Mouse (Mus musculus) forelimb bud, embryonic 11.5 days (tissue): ENCODE data around the gene Ttc16.
A peak's percentile ranks its signal among the peaks of the same experiment; 100 is the strongest.

Experiments
- DNase-seq: peaks from one replicate; pipeline ENCODE4 v3.0.0-alpha.2; 2012; ENCODE audit warnings: low read depth, low spot score

Ttc16 gene

DNA sequence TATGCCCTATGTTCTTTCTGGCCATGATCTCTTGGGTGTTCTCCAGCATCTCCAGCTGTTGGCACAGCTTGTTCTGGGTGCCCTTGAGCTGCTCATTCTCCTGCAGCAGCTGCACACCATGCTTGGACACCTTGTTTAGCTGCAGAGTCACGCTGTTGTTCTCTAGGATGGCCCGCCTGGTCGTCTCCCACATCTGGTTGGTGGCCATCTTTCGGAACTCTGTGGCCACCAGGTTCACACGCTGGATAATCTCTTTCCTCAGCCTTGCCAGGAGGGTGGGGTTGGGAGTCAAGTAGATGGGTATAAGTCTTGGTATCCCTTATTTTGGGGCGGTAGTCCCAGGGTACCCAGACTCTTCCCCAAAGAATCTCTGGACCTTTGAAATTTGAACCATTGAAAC, 4.3 kb upstream of the Ttc16 start:
- DNase-seq, result no peak

DNA sequence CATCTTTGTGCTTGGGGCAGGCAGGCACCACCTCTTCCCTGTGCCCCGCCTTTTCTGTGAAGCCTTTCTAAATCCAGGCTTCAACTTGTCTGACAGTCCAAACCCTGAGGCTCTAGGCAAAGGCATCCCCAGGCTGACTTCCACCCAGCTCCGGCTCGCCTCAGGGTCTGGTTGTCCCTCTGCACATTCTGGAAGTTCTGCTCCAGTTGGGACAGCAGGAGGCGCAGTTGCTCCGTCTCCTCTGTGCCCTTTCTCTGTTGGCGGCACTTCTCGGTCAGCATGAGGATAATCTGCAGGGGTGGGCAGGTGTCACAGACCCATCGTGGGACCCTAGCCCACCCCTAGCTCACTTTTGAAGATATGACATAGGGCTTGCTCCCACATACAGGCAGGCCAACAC, 3.7 kb upstream of the Ttc16 start:
- DNase-seq, result peak; percentile 61

DNA sequence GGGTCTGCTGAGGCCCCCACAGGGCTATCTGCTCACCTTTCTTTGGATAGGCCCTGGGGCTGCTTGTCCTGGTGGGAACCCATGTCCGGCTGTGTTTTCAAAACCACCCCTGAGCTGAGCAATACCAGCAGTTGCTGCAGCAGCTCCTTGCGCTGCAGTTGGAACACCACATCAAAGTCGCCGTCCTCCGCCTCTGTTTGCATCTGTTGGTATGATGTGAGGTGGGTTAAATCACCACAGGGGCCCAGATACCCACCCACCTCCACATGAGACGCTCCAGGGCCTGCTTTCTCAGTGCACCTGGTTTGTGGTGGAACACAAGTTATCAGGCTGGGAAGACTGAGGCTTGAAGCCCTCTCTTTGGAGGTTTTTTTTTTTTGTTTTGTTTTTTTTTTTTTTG, 2.6 kb upstream of the Ttc16 start:
- no peak for DNase-seq

DNA sequence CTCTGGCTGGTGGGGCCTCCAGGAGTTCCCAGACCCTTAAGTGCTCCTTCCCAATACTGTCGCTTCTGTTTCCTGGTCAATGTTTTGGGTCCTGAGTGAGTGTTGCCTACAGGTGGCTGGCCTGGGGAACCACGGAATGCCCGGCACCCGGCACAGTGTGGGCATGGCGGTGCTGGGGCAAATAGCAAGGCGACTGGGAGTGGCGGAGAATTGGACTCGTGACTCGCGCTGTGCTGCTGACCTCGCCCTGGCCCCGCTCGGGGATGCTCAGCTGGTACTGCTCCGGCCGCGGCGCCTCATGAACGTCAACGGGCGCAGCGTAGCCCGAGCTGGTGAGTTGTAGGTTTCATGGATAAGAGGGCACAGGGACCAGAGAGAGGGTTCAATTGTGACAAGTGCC, 759 bp upstream of the Ttc16 start:
- no peak for DNase-seq

DNA sequence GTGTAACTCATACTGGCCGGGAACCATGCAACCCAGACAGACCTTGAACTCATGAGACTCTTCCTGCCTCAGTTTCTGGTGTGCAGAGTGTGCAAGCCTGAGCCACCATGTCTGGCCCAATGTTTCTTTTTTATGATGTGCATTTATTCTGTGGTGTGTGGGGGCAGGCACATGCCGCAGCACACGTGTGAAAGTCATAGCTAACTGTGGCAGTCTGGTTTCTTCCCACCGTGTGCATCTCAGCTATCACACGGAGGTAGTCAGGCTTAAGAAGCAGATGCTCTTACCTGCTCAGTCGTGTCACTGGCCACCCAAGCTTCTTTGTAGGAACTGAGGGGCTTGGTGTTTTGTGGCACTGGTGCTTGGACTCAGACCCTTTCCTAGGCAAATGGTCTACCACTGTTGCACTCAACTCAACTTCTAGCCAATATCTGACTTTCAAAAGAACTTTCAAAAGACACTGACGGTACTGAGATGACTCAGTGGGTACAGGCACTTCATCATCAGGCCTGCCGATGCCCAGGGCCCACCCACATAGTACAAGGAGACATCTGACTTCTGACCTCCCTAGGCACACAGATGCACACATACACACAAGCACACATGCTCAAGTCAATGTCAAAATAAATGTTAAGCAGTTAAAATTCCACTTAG, 2.7 kb downstream of the Ttc16 start:
- no peak for DNase-seq

DNA sequence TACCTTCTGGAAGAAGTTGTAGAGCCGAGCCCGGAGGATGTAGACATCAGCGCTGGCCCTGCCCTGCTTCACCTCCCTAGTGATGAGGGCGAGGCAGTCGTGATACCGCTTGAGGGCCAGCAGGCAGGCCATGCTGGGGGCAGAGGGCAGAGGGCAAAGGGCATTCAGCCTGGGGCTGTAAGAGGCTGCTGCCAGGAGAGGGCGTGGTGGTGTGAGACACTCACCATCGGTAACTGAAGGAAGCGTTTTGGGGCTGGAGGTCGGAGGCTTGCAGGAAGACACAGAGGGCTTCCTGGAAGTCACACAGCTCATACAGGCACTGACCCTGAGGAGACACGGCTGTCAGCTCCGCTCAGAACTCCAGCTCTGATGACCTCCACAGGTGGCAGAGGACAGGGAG, 3.5 kb downstream of the Ttc16 start:
- no peak for DNase-seq

DNA sequence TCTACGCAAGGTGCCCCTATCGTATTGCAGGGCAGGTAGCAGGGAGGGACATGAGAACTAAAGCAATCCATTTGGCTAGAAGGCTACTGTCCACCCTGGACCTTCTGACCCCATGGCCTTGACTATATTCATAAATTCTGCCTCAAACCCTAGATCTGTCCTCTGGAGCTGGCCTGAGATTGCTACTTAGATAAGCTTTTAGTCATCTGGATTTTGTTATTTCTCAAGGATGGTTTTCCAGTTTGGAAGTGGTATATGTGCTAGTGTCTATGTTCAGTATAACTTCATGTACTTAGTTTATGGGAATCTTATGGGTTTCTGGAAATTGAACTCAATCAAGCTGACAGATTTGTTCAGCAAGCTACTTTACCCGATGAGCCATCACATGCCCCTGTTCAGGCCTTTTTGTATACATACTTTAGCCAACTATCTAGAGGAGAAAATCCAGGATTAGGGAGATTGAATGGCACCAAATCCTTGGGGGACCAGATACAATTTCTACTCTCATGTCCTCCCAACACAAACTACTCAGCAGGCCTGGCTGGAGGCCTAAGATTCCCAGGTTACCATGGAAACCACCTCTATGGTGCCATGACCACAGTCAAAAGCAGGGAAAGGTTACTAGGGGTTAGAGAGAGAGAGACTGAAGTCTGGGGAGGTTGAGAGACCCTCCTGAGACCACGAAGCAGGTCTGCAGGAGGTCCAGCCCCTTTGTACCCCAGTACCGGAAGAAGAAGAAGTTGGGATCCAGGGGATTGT, 5.9 kb downstream of the Ttc16 start:
- no peak for DNase-seq

DNA sequence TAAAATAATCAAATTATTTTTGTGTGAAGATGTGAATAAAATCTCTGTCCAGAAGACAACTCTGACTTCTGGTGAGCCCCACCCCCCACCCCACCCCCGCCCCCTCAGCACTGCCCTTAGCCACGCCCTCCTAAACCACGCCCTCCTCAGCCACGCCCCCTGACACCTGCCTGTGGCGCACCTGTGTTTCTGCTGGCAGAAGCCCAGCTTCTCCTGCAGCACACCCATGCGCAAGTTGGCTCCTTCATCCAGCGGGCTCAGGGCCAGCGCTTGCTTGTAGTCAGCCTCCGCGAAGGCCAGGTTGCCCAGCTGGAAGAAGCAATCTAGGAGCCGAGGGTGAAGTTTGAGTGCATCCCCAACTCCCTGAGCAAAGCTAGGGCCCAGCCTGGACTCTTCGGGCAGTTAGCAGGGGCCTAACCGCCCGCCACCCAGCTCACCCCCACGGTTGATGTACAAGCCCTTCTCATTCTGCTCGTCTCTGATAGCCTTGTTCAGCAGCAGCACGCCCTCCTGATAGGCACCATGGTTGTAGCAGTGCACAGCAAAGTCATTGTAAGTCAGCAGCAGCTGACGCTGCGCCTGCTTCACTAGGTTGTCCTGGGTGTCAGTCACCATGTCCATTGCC, 6.7 kb downstream of the Ttc16 start:
- no peak for DNase-seq

DNA sequence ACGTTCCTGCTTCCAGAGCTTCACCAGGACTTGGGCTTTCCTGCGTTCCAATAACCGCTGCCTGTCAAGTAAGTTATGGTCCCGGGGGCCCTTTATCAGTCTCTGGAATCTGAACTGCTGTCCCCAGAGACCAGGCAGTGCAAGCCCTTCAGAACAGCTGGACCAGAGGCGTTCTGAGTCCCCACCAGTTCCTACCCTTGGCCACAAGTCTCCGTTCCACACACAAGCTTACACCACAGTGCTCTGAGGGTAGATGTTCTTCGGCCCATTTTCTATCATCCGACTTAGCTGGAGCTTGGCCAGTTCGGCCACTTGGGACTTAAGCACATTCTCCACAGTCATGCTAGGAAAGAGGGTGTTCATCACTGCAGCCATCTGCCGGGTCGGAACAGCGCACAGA, 8.2 kb downstream of the Ttc16 start:
- DNase-seq, result no peak

DNA sequence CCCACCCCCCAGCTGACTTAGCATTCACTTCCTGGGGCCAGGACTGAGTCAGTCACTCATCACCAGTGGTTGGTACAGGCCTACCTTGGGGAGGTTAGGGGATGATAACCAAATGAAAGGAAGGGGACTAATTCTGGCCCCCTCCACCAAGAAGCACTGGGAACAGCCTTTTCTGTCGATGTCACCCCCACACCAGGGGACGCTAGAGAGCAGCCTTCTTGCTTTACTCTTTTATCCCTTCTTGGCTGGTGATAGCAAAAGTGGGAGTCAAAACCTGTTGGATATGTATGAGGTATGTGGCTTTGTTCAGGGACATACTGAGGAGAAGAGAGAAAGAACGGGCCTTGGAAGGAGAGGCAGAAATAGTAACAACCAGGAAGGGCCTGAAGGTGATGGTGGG, 12.1 kb downstream of the Ttc16 start:
- no peak for DNase-seq

DNA sequence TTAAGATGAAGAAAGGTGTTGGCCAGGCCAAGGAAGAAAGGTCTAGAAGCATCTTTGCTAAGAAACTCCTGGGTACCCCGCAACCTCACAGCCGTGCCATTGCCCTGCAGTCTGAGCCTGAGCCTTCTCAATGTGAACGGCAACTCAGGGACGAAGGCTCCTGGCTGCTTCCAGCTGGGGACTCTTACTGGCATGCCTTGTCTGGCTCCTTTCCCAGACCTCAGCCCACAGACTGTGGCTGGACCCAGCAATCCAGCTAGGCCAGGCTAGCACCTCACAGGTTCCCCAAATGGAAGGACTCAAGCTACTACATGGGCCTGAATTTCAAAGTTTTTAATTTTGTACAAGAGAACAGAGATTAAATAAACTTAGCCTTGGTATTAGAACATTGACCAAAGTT, 13.6 kb downstream of the Ttc16 start:
- DNase-seq, result no peak

DNA sequence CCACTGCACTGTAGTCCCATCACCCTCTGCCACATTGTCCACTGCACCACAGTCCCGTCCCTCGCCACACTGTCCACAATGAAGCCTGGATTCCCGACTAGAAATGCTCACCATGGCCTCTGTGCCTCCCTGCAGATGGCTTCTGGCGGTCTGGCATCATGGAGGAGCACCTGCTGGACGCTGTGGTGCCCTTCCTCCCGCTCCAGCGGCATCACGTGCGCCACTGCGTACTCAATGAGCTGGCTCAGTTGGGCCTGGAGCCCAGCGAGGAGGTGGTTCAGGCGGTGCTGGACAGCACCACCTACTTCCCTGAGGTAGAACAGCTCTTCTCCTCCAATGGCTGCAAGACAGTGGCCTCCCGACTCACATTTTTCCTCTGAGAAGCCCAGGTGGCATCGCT, 14.1 kb downstream of the Ttc16 start:
- DNase-seq, result no peak

DNA sequence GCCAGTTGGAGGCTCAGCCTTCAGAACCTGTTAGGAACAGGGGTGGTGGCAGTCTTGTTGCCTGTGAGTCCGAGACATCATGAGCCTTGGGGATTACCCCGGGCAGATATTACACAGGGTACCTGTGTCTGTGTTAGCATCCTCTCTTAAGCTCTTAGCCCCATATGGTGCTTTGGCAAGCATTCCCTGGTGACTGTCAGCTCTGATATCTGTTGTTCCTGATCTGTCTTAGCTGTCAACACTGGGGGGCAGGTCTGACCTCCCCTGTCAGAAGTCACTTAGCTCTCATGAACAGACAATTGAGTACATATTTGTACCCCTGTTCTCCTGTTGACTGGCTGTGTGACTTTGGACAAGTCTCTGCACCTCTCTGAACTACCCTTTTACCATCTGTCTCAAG, 16.4 kb downstream of the Ttc16 start:
- DNase-seq, result no peak

DNA sequence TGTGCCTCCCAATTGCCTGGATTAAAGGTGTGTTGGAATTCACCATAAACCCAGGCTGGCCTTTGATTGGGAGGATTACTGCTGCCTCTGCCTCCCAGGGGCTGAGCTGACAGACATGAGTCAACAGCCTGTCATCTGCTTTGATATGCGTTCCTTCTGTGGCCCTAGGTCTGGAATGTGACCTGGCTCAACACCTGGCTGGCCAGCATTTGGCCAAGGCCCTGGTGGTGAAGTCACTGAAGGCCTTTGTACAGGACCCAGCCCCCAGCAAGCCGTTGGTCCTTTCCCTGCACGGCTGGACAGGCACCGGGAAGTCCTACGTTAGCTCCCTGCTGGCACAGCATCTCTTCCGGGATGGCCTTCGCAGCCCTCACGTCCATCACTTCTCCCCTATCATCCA, 16.9 kb downstream of the Ttc16 start:
- no peak for DNase-seq

DNA sequence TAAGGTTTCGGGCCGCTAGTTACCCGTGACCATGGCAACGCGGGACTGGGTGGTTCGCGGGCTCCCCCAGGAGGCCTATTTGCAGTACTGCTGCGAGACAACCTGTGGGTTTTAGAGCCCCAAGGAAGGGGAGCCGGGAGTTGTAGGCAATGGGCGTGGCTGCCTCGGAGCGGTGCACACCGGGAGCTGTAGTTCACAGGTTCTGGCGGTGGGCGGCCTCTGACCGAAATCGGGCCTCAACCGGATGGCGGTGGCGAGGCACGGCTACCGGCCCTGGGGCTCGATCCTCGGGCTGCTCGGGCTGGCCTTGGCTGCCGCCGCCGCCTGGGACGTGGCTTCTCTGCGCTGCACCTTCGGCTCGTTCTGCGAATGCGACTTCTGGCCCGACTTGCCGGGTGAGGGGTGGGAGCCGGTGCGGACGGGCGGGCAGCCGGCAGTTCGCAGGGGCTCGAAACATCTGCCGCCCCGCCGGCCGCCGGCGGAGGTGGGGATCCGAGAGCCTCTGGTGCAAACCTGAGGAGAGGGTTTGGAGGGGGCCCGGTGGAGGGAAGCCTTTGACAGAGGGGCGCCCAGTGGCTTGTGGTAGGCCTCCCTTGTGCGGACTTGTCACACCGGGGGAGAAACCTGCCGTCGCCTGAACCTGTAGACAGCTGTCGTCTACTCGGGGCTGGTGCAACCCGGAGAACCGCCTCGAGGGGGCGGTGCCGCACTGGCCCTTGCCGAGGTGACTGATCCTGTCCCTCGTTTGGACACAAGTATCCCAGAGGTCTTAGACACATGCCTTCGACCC, 18.2 kb downstream of the Ttc16 start, which contains the start of gene Tor2a:
Gene Tor2a, plus strand, starts transcription at position 179 of the 790 bp plus-strand sequence.
- DNase-seq, result peak; percentile 96

DNA sequence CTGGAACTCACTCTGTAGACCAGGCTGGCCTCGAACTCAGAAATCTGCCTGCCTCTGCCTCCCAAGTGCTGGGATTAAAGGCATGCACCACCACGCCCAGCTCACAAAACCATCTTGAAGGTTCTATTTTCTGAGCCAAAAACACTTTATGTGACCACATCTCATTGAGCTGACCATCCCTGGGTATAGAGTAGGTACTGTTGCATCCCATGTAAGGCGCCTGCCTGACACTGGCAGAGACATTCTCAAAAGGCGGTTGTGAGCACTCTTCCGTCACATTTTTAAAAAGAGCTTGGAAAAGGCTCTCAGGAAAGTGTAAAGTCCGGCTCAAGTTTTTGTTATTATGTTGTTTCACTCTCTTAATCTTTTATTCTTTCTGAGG, 18.8 kb downstream of the Ttc16 start:
- DNase-seq, result no peak

DNA sequence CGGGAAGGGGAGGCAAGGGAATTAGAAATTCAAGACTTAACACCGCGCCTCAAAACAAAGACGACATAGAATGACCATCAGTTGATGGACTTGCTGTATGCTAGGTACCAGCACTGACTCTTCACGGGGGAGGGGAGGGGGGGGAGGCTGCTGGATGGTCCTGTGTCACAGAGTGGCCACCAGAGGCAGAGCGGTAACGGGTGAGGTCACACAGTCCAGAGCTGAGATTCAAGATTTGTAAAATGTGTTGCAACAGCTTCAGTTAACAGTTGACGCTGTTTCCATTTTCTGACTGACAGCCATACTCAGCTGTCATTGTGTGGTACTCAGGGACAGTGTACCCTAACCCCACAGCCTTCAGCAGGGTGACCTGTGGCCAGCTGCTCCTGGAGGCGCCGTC, 23.3 kb downstream of the Ttc16 start:
- DNase-seq, result no peak

DNA sequence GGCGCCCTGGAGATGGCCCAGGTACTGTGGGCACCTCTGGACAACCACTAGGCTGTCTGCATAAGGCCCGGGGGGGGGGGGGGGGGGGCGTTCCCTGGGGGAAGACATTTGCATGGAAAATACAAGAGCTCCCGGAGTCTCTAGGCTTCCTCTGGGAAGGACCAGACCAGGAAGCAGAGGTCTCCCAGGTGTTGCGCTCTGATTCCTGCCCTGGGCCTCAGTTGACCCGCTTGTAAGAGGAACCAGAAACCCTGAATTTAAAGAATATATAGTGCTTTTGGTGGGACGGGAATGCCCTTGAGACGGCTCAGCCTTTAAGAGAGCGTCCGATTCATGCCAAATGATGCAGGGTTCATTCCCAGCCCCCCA, 23.8 kb downstream of the Ttc16 start:
- no peak for DNase-seq

DNA sequence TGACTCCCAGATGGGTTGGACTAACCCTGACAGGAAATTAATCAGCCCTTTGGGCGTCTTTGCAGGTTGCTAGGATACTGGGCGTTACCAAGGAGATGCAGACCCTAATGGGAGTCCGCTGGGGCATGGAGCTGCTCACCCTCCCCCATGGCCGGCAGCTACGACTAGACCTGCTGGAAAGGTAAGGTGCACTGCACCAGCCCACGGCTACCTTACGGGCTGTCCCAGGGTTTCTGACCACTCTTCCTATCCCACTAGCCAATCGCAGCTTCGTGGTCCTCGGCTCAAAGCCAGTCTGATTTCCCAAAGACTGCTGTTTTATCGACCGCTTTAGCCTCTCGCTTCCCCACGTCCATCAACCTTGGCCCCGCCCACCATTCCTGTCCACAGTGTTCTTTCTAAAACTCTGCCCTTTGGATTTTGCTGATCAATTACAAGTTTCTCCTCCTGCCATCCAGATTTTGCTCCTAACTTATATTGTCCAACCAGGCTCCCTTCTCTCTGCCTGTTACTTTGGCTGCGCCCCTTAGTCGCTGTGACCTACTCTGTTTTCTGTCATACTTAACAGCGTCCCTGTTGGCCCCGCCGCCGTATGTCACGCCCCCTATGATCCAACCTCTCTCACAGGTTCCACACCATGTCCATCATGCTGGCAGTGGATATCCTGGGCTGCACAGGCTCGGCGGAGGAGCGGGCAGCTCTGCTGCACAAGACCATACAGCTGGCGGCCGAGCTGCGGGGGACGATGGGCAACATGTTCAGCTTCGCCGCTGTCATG, 24.4 kb downstream of the Ttc16 start:
- DNase-seq, result peak; percentile 82

DNA sequence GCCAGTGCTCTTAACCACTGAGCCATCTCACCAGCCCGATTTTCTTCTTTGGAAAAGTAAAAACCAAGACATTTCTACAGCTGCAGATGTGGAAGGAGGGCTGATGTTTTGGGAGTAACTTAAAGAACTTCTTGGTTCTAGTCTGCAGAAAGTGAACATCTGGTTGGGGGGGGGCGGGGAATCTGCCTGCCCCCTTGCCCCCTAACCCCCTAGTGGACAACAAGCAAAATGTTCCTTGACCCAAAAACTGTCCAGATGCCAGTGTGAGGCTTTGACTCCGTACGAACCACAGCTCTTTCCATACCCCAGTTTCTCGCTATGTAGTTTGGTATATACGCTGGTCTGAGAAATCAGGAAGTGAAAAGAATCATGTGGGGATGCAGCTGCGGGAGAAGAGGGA, 25.2 kb downstream of the Ttc16 start:
- DNase-seq, result no peak

DNA sequence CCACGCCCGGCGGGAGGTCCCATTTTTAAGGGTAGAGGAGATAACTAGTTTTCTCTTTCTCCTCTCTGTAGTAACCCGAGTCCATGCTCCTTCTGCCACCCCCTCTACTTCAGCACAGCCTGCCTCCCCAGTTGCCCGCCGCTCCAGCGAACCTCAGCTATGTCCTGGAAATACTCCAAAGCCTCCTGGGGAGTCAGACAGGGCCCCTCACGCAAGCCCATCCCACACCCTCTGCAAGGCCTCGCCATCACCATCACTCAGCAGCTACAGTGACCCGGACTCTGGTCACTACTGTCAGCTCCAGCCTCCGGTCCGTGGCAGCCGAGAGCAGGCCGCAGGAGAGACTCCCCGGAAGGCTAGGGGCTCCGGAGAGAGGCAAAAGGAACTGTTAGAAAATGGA, 26.4 kb downstream of the Ttc16 start:
- DNase-seq, result no peak
